Mouse (Mus musculus) midbrain, embryonic 13.5 days (tissue): Measurements from ENCODE around the gene Rtraf. TPM values are rescaled to one million over a fixed set of nuclear protein-coding genes. Genes with fewer than 3 reads are reported as not detected.

Experiments used
- ATAC-seq: fragments of 200-750 bp; cut with Nextera tagmentation; 2 replicates; pipeline ENCODE4 v1.8.0; 2017; ENCODE audit warnings: mild to moderate bottlenecking, moderate TSS enrichment, moderate library complexity
- H3K27ac ChIP-seq: fragments of 300-500 bp; sonication (generic); 2 replicates; pipeline ENCODE4 v1.5.1; 2015; ENCODE audit warnings: inconsistent platforms, mild to moderate bottlenecking, moderate library complexity
- H3K27me3 ChIP-seq: fragments of 300-500 bp; sonication (generic); 2 replicates; pipeline ENCODE4 v1.6.1; 2015; ENCODE audit warnings: mild to moderate bottlenecking, inconsistent platforms
- H3K36me3 ChIP-seq: fragments of 300-500 bp; sonication (generic); 2 replicates; pipeline ENCODE4 v1.6.1; 2015; ENCODE audit warnings: mild to moderate bottlenecking, inconsistent platforms
- H3K4me1 ChIP-seq: fragments of 300-500 bp; sonication (generic); replicated peaks from 2 replicates; pipeline ENCODE4 v1.6.1; 2015; ENCODE audit warnings: inconsistent platforms
- H3K4me2 ChIP-seq: fragments of 300-500 bp; sonication (generic); replicated peaks from 2 replicates; pipeline ENCODE4 v1.6.1; 2015; ENCODE audit warnings: moderate library complexity, mild to moderate bottlenecking, inconsistent platforms
- H3K4me3 ChIP-seq: fragments of 300-500 bp; sonication (generic); replicated peaks from 2 replicates; pipeline ENCODE4 v1.5.1; 2015; ENCODE audit warnings: mild to moderate bottlenecking, inconsistent platforms
- H3K9ac ChIP-seq: fragments of 300-500 bp; sonication (generic); replicated peaks from 2 replicates; pipeline ENCODE4 v1.6.1; 2015; ENCODE audit warnings: mild to moderate bottlenecking, inconsistent platforms
- H3K9me3 ChIP-seq: fragments of 300-500 bp; sonication (generic); 2 replicates; pipeline ENCODE4 v1.6.1; 2016; ENCODE audit warnings: mild to moderate bottlenecking, inconsistent platforms
- whole genome bisulfite sequencing: fragments of 180-500 bp; shearing (Covaris S2); methylation state at CpG from one replicate; pipeline ENCODE4 v1.1.7; 2015; 5-methylcytosine and 5-hydroxymethylcytosine counted together
- polyA plus RNA-seq: library from polyadenylated mRNA; unstranded; fragments of >200 nt; fragmentation: Nextera tagmentation; extraction: Ambion mirVana; gene quantifications from 2 replicates; pipeline ENCODE4 v1.2.1, GENCODE M21; 2015

Rtraf gene
- polyA plus RNA-seq, 1 experiment from 2014 or later = 210 TPM

DNA sequence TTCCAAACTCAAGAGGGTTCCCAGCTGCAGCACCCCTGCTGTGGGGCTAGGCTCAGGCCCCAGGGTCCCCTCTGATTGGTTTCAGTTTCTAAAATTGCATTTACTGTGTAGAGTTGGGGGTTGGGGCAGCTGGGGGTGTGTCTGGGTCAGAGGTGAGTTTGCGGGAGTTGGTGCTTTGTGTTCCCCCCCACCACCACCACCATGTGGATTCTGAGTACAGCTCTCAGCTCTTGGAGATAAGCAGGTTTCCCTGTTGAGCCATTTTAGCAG, 57.3 kb downstream of the Rtraf start:
- Histone ChIP-seq H3K4me1 (peaks cover 26% of the 10 kb centered on the region), H3K4me2 (no peak overlapping the region), H3K27me3 (no peaks in the 10 kb centered on the region), H3K9ac (no peak overlapping the region), H3K4me3 (no peak overlapping the region), H3K27ac (no peak overlapping the region), H3K9me3 (no peaks in the 10 kb centered on the region), H3K36me3 (no peaks in the 10 kb centered on the region)
- no peak for ATAC-seq
- 38% methylated on average over 1 of the region's 1 CpGs for WGBS

DNA sequence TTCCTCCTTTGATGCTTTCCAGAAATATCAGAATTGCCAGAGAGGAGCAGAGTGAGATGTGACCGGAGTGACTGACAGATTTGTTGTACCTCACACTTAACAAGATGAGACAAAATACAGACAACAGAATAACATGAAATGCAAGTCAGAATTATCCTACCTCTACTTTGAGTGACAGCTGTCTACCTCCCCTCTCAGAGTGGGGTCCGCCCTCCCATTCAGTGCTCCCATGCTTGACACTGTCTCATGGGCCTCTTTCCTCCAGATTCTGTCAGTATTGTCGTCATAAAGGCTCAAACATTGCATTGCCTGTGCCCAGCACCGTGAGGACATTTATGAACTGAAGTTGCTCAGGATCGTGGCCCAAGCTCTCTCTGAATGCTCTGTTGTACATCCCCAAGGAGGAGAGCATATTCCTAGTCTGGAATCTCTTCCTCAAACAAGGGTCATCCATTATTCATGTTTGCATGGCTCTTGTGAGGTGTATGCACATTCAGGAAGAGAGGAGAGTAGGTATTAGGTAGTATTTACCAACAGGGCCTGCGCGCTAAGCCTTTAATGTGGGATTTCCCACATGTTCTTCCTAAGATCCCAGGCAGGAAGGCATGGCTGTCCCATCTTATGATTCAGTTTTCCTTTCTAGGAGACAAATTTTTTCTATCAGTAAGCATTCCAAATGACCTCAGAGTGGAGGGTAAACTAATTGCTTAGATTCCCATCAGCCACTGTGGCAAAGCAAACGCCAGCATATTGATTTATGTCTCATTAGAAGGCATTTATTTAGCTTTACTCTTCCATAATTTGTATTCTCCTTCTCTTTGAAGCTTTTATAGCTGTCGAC, 57.9 kb downstream of the Rtraf start:
- H3K9ac ChIP-seq = no peak overlapping the region
- no peak overlapping the region for H3K4me3 ChIP-seq
- peak; percentile 52; the same call in 1 of the 2 replicates for ATAC-seq
- 60% methylated on average over 9 of the region's 9 CpGs for WGBS
- H3K4me1 ChIP-seq = peaks cover 30% of the 10 kb centered on the region
- H3K4me2 ChIP-seq = no peak overlapping the region
- no peaks in the 10 kb centered on the region for H3K36me3 ChIP-seq
- H3K27me3 ChIP-seq = no peaks in the 10 kb centered on the region
- H3K9me3 ChIP-seq = no peaks in the 10 kb centered on the region
- H3K27ac ChIP-seq = no peak overlapping the region

DNA sequence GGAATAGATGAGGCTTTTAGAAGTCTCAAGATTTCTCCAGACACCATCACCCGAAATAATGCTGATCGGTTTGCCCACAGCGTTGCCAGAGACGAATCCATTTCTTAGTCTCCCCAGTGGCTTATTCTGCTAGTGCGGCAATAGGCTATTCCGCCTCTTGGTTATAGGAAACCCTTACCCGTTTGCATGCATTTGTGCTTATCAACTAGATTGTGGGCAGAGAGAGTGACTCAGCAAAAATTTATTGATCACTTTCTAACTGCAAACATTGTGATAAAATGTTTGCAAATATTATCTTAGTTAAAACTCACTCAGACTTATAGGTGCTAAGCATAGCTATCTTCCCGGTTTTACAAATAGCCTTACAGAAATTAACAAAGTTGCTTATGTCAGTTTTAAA, 59.3 kb downstream of the Rtraf start:
- Histone ChIP-seq H3K9ac (no peak overlapping the region), H3K36me3 (no peaks in the 10 kb centered on the region), H3K4me2 (no peak overlapping the region), H3K9me3 (no peaks in the 10 kb centered on the region), H3K4me1 (peaks cover 32% of the 10 kb centered on the region), H3K27me3 (no peaks in the 10 kb centered on the region), H3K27ac (no peak overlapping the region), H3K4me3 (no peak overlapping the region)
- WGBS = 82% methylated on average over 8 of the region's 8 CpGs
- no peak for ATAC-seq

DNA sequence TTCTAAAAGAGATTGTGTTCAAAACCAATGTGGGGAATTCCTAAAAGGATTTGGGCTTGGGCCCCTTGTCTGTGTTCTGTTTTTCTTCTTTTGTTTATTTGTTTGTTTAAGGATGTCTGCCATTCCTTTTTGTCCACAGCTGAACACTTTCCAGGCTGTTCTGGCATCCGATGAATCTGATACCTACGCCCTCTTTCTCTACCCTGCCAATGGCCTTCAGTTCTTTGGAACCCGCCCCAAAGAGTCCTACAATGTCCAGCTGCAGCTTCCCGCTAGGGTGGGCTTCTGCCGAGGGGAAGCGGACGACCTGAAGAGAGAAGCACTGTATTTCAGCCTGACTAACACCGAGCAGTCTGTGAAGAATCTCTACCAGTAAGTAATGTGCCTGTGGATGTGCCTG, 60.1 kb downstream of the Rtraf start:
- no peak overlapping the region for H3K9ac ChIP-seq
- H3K4me2 ChIP-seq = no peak overlapping the region
- H3K4me3 ChIP-seq = no peak overlapping the region
- H3K4me1 ChIP-seq = peaks cover 32% of the 10 kb centered on the region
- no peak for ATAC-seq
- H3K36me3 ChIP-seq = no peaks in the 10 kb centered on the region
- H3K27ac ChIP-seq = no peak overlapping the region
- no peaks in the 10 kb centered on the region for H3K9me3 ChIP-seq
- no peaks in the 10 kb centered on the region for H3K27me3 ChIP-seq
- 60% methylated on average over 8 of the region's 8 CpGs for WGBS

DNA sequence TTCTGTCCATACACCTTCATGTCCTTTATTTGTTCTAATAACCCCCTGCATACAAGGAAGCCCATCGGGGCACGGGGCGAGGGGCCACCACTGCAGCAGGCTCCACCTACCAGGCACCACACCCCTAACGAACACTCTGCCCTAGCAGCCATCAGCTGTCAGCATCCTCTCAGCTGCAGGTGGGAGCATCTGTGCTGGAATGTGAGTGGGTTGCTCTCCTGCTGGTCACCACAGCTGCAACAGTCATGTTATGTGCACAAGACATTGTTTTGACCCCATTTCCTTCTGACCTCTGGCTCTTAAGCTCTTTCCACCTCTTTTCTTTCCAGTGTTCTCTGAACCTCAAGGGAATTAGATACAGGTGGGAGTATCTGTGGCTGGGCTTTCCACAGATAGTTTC, 61.6 kb downstream of the Rtraf start:
- ATAC-seq = no peak
- Histone ChIP-seq H3K4me1 (peaks cover 26% of the 10 kb centered on the region), H3K27me3 (no peaks in the 10 kb centered on the region), H3K9ac (no peak overlapping the region), H3K27ac (no peak overlapping the region), H3K4me3 (no peak overlapping the region), H3K36me3 (no peaks in the 10 kb centered on the region), H3K9me3 (no peaks in the 10 kb centered on the region), H3K4me2 (no peak overlapping the region)
- 69% methylated on average over 4 of the region's 4 CpGs for WGBS

Other genes starting within 250 kb of the Rtraf start
- gene Gm2237, start 238.7 kb downstream of the Rtraf start, polyA plus RNA-seq = 4.7 and 6.1 TPM in 2 replicates
- gene Gm5458, start 221.2 kb downstream of the Rtraf start, polyA plus RNA-seq = not detected in 2 replicates
- gene Nid2, start 72.6 kb downstream of the Rtraf start, polyA plus RNA-seq = 35.1 and 40.7 TPM in 2 replicates
- 367 and 370 TPM in 2 replicates for gene Gng2, start 153.8 kb upstream of the Rtraf start, polyA plus RNA-seq